Comparison of ENCODE assay signal across 18 mouse cellular contexts in genomic region chr2:178120356-178120645, GRCm38 (mm10). TPM values are rescaled to one million over a fixed set of nuclear protein-coding genes. Genes with fewer than 3 reads are reported as not detected.
"Had no signal": no experiment of that assay in that cellular context is flagged by ENCODE, and none has a peak within 500 bp of the region (broad histone marks: within the 10 kb centered on the region; RNA-seq: fewer than 3 reads in every experiment).

No protein-coding gene starts in this region.

- H3K36me3 ChIP-seq: midbrain, embryonic 13.5 days; neural tube, embryonic 12.5 days had no signal

- DNase-seq: kidney, adult 9 months; kidney, postnatal 36 days; liver; lung, adult 2 months; lung, postnatal 36 days; retina, postnatal 1 day; right cerebral cortex, postnatal 4 days; spleen, adult 18-20 months; thymus, adult 18-20 months; thymus, postnatal 14 days had no signal

- H3K9me3 ChIP-seq: midbrain, embryonic 13.5 days; neural tube, embryonic 12.5 days had no signal

- H3K4me3 ChIP-seq: layer of hippocampus, adult 2 months; left cerebral cortex, adult 2 months; midbrain, embryonic 13.5 days; myocyte; neural tube, embryonic 12.5 days had no signal

- H3K27ac ChIP-seq: kidney, postnatal 0 days; layer of hippocampus, adult 2 months; left cerebral cortex, adult 2 months; liver, embryonic 14.5 days; midbrain, embryonic 13.5 days; neural tube, embryonic 12.5 days had no signal

- ATAC-seq: lung, postnatal 0 days had no signal

RNA-seq across cellular contexts. Expression of gene Phactr3, which starts 1.5 kb away (rescaled TPM):
- polyA plus RNA-seq: myocyte had no signal
